Mouse (Mus musculus): ENCODE measurements around the gene D930048N14Rik. TPM values are rescaled to one million over a fixed set of nuclear protein-coding genes. Genes with fewer than 3 reads are reported as not detected.
"Not testable (repeated sequence)": the region's sequence is repeated elsewhere in the genome, so short reads cannot be mapped to it uniquely, and the experiment has no call there.

The D930048N14Rik gene
- total RNA-seq (2021) = under 1 TPM; 0.86 to 0.97 TPM

DNA sequence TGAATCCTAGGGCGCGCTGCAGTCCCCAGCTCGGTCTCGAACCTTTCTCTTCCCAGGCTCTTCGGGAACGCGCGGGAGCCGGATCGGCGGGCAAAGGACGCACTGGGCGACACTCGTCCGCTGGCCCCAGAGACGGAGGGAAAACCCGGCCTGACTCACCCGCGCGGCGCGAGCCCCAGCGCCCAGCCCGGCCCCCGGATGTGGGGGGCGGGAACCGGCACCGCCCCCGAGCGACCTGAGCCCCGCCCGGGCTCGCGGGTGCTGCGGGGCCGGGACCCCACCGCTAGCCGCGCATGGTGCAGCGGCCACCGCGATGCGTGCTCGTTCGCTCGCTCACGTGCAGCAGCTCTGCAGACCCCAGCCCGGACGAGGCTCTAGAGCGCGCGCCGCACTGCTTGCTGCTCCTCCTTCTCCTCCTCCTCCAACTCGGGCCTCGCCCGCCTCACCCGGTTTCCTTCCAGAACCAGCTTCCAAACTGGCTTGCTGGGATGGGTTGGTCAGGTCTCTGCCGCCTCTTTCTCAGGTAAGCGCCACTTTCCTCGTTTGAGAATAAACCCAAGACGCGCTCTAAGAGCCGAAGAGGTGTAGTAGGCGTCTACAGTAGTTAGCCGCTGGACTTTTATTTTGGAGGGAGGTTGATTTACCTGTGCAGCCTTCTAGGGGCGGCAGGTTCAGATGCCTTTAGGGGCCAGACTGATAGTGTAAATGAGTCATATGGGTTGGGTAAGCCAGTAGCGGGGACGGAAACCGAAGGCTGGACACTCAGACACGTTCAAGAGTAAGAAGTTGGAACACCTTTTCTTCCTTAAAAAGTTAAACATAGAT, at the start of gene D930048N14Rik, which contains the start of gene N4bp3:
Gene D930048N14Rik (plus strand): TSS at position 264 of the 825 bp plus-strand sequence.
Gene N4bp3 (minus strand): TSS at position 152 of the 825 bp plus-strand sequence.
- intact Hi-C loops (cut with DNase I) = no loop called here
- DNase-seq (ENCODE audit: extremely low spot score in 1 of 2, low spot score in 2 of 2) = peak in 1 of 2 experiments; percentile 83

DNA sequence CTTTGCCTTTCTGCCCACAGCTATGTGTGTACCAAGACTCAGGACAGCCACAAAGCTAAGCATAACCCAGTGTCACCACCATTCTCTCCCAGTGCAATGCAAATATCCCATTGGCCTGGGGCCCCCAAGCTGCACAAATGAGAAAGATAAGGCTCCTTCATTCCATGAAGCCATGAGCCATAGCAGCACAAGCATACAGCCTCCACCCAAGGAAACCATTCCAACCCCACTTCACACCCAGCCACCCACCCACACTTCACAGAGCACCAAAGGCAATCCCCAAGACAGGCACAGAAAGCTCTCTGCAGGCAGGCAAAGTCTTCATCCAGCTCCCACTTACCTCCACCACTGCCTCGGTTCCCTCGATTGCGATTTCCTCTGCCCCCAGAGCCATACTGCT, 48.5 kb upstream of the D930048N14Rik start:
- no peak for DNase-seq (ENCODE audit: extremely low spot score in 1 of 2, low spot score in 2 of 2)
- intact Hi-C loops (cut with DNase I) = no loop called here

DNA sequence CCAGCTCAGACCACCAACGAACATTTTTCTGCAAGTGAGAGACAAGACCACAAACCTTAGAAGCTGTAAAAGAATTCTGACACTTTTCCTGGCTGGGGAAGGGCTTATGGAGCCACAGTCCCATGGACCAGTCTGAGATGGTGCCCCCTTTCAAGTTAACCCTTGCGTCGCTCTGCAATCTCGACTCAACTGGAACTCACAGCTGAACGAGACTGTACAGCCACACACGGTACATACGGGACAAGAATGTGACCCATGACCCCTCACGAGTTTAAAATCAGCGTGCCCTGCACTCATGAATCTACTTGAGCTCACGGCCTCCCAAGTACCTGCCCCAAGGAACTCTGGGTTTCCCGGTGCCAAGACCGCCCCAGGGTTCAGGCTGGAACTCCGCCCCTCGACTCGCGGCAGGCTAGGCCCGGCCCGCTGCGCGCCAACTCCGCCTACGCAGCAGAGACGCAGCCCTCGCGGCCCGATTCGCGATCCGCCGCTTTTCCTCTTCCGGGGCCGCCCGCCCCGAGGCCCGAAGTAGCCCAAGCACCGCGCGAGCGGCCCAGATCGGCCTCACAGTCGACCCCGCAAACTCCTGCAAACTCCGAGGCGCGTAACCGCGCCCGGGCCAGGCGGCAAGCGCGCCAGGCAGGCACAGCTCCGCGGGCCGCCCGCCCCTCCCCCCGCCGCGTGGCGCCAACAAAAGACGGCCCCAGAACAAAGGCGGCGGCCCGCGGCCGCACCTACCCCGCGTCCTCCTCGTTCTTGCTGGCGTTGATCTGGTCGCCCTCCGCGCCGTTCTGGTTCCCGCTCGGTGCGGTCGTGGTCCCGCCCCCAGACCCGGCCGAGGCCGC, 44.9 kb upstream of the D930048N14Rik start:
- intact Hi-C loops (cut with DNase I) = no loop called here
- peak; percentile 76 to 93 for DNase-seq (ENCODE audit: extremely low spot score in 1 of 2, low spot score in 2 of 2)

DNA sequence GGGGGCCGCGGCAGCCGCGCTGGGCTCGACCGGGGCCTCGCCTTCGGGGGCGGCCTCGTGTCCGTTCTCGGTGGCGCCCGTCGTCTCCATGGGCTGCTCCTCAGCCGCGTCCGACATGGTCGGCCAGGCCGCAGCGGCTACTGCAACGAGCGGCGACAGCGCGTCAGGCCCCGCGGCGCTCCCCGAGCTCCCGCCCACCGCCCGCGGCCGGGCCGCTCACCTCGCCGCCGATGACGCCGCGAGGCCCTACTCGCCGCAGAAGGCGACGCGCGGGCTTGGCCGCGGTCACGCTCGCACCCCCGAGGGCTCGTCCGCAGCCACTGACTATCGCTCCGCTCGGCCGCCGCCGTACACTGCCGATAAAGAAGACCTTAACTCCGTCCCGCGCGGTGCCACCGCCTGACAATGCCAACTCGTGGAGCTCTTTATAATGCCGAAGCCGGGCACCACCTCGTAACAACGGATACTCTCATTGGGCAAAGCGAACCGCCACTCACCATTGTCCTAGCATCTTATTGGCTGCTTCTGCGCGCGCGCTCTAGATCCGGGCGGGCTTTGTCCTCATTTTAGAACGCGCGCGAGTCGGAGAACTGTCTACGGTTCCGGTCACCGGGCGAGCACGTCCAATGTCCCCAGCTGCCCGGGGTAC, 44.2 kb upstream of the D930048N14Rik start, which contains the start of gene Hnrnpab:
Gene Hnrnpab (minus strand): TSS at position 401 of the 649 bp plus-strand sequence.
- intact Hi-C loops (cut with DNase I) = no loop called here

DNA sequence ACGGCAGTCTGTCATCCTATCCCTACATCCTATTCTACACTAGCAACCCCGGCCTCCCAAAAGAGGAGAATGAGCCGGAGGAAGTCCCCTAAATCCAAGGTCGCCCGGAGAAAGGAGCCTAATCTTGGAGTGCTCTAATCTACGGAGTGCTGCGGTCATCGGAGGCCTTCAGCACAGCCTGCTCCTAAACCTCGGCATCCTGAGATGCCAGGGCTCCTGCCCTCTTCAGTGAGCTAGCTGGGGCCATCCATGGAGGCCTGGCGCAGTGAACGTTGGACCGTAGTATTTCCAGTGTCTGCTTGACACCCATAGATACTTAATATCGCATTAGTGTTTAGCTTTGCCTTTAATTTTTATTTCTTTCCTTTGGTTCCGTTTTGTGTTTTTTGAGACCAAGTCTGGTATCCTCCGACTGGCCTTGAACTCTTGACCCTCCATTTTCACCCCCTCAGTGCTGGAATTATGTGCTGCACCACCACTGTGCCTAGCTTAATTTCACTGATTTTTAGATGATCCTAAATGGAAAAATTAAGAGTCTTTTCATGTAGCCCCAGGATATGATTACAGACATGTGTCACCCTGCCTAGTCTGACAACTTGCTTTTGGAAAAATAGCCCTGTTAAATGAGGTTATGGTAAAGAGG, 43.5 kb upstream of the D930048N14Rik start:
- DNase-seq (ENCODE audit: extremely low spot score in 1 of 2, low spot score in 2 of 2) = no peak
- intact Hi-C loops (cut with DNase I) = no loop called here

More for the DNA sequence above, 44.2 kb upstream of the D930048N14Rik start, which contains the start of gene Hnrnpab:
- DNase-seq (ENCODE audit: extremely low spot score in 1 of 2, low spot score in 2 of 2) = peak; percentile 97 to 99

DNA sequence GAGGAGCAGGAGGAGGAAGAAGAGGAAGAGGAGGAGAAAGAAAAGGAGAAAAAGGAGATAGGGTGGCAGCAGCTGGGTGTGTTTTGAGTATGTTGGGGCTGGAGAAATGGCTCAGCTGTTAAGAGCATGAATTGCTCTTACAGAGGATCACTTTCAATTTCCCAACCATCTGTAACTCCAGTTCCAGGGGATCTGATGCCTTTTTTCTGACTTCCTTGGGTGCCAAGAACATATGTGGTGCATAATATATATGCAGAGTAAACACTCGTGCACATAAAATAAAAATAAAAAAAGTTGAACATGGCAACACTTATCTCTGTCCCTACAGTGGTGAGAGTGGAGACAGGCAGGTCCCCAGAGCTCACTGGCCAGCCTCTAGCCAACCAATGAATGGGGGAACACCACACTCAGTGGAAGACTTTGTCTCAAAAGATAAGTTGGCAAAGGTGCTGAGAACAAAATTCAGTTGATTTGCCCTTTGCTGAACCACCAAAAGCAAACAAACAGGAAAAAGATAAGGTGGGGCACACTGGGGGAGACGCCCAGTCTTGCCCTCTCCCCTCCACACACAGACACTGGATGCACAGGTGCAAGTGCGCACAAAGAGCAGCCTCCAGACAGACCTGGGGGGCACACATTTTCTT, 41.4 kb upstream of the D930048N14Rik start:
- intact Hi-C loops (cut with DNase I) = no loop called here
- no peak for DNase-seq (ENCODE audit: extremely low spot score in 1 of 2, low spot score in 2 of 2)

DNA sequence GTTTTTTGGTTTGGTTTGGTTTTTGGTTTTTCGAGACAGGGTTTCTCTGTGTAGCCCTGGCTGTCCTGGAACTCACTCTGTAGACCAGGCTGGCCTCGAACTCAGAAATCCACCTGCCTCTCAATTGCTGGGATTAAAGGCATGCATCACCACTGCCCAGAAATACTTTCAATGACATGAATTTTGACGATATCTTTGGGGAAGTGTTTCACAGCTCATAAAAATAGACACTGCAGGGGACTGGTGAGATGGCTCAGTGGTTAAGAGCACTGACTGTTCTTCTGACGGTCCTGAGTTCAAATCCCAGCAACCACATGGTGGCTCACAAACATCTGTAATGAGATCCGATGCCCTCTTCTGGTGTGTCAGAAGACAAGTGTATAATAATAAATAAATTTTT, 40.8 kb upstream of the D930048N14Rik start:
- intact Hi-C loops (cut with DNase I); DNase-seq (ENCODE audit: extremely low spot score in 1 of 2, low spot score in 2 of 2): not testable (repeated sequence)

DNA sequence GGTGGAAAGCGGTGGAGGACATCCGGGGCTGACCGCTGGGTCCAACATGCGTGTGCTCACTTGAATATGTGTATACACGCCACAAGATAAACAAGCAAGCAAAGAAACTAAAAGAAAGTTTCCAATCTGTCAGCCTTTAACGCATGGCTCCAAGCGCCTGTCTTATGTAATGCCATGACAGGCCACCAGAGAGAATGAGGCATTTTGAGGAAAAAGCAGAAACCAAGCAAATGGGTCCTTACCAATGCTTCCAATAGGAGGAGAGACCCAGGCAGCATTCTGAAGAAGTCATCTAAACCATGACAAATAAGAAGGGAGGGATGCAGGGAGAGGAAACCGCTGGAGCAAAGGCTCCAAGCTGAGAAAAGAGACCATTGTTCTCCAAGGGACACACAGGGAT, 36.5 kb upstream of the D930048N14Rik start:
- intact Hi-C loops (cut with DNase I) = no loop called here
- no peak for DNase-seq (ENCODE audit: extremely low spot score in 1 of 2, low spot score in 2 of 2)

DNA sequence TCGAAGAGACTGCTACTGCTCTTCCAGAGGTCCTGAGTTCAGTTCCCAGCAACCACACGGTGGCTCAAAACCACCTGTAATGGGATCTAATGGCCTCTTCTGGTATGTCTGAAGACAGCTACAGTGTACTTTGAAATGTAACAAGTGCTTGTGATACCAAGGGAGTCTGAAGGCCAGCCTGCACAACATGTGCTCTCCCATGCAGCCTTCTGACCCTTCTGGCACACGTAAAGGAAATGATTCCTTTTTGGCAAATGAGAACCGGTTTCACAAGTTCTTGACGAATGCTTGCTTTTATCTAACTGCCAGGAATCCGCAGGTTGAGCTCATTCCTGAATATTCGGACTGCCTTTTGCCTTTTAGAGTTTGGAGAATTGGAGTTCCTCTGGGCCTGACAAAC, 35.6 kb upstream of the D930048N14Rik start:
- DNase-seq (ENCODE audit: extremely low spot score in 1 of 2, low spot score in 2 of 2) = no peak
- intact Hi-C loops (cut with DNase I) = no loop called here

DNA sequence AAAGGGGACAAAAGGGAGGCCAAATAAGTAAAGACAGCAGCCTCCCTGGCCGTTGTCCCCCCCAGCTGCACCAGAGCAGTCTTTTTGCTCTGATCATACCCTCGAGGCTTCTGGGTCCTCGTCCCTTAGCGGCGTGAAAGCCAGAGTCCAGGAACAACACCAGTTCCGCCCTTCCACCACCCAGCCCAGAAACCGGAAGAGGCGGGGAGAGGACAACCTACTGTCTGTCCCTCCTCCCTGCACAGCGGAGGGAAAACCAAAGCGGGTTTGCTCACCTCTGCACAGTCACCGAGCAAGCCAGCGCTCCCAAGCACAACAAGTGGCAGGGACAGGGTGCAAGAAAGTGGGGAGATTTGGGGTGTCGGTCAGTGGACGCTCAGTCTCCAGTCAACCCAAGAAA, 35.2 kb upstream of the D930048N14Rik start:
- peak in 1 of 2 experiments; percentile 82 for DNase-seq (ENCODE audit: extremely low spot score in 1 of 2, low spot score in 2 of 2)
- intact Hi-C loops (cut with DNase I) = no loop called here

DNA sequence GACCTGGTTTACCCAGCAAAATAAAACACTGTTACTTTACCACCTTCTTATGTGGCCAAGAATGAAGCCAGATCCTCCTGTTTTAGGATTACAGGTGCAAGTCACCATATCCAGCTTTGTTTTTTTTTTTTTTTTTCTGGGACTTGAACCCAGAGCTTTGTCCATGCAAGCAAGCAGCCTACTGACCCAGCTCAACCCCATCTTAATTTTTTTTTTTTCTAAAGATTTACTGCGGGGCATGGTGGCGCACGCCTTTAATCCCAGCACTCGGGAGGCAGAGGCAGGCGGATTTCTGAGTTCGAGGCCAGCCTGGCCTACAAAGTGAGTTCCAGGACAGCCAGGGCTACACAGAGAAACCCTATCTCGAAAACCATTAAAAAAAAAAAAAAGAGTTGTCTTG, 34.6 kb upstream of the D930048N14Rik start:
- intact Hi-C loops (cut with DNase I); DNase-seq (ENCODE audit: extremely low spot score in 1 of 2, low spot score in 2 of 2): not testable (repeated sequence)

DNA sequence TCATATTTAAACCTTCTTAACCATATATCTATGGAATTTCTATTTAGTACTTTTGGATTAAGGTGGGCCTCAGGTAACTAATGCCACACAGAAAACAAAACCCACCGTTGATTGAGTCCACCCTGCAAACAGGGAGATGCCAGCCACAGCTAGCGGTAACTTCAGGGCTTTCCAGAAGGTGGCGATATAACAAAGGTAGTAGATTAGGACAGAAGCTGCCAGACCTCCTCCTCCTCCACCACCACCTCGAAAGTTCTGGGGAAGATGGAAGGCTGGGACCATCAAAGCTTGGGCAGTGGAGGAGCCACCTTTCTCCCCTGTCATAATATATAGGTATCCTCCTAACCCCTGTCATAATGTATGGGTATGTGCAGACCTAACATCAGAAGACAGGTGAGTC, 33.1 kb upstream of the D930048N14Rik start:
- intact Hi-C loops (cut with DNase I) = loop anchor here (2.0 kb wide), 1 partner anchor 63 kb away; no protein-coding TSS in a partner anchor
- peak; percentile 64 to 77 for DNase-seq (ENCODE audit: extremely low spot score in 1 of 2, low spot score in 2 of 2)

DNA sequence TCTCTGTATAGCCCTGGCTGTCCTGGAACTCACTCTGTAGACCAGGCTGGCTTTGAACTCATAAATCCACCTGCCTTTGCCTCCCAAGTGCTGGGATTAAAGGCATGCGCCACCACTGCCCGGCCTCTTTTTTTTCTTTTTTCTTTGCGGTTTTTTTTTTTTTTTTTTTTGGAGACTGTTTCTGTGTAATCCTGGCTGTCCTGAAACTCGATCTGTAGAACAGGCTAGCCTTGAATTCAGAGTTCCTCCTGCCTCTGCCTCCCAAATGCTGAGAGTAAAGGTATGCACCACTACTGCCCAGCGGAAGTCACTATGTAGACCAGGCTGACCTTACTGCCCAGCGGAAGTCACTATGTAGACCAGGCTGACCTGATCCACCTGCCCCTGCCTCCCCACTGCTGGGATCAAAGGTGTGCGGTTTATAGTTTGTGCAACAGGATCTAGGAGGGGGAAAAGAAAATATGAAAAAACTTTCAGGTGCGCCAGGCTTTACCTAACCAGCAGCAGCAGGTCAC, 31.8 kb upstream of the D930048N14Rik start:
- intact Hi-C loops (cut with DNase I) = loop anchor here (2.0 kb wide), 1 partner anchor 62 kb away; no protein-coding TSS in a partner anchor
- DNase-seq (ENCODE audit: extremely low spot score in 1 of 2, low spot score in 2 of 2) = no peak

DNA sequence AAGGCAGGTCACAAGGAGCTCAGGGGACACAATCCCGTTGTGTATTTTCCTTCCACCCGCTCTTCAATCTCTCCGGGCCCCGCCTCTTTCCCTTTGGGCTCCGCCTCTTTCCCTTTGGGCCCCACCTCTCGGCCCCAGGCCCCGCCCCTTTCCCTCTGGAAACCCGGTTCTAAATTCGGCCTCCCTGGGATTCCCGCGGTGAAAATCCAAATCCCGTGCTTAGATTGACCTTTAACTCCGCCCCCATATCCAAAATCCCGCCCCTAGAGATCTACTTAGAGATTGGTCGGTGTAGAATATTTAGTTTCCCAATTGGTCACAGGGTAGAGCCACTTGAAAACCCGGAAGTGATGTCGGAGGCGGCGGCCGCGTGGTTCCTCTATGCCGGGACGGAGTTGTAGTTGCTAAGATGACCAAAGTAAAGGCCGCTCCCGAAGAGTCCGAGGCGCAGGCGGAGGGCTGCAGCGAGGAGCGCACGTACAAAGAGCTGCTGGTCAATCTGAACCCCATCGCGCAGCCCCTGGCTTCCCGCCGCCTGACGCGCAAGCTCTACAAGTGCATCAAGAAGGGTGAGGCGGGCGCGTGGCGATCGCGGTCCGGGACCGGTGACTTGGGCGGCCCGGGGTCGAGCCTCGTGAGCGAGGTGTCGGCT, 31.2 kb upstream of the D930048N14Rik start, which contains the start of gene Nhp2:
Gene Nhp2 (plus strand): TSS at position 327 of the 652 bp plus-strand sequence.
- intact Hi-C loops (cut with DNase I) = loop anchor here (2.0 kb wide), 1 partner anchor 61 kb away; no protein-coding TSS in a partner anchor
- peak; percentile 94 to 97 for DNase-seq (ENCODE audit: extremely low spot score in 1 of 2, low spot score in 2 of 2)

DNA sequence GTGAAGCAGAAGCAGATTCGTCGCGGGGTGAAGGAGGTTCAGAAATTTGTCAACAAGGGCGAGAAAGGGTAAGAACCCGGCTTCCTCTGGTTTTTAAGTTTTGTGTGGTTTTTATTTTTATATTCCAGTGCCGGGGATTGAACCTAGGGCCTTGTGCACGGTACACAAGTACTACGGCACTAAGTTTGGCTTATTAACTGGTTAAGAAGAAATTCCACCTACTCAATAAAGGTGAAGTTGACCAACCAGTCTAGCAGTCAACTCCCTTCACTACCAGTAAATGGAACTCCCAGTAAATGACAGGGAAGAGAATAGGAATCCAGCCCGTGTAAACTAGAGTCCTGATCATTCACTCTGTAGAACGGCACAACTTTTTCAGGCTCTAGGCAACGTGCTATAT, 30.7 kb upstream of the D930048N14Rik start:
- no peak for DNase-seq (ENCODE audit: extremely low spot score in 1 of 2, low spot score in 2 of 2)
- intact Hi-C loops (cut with DNase I) = no loop called here

DNA sequence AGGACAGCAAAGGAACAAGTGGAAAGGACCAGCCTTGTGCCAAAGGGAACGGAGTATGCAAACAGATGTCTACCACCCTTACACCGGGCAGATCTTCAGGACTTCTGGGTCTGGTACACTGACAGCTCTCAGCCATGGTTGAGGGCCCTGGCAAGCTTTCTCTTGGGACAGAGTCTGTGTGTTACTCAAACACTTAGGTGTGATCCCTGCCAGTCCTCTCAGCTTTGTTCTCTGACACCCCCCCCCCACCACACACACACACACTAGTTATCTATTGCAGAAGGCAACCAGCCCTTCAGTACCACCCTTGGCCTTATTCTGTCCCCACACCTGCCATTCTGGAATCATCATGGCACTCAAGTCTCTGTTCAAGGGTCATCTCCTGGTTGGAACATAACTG, 29.0 kb upstream of the D930048N14Rik start:
- intact Hi-C loops (cut with DNase I) = no loop called here
- no peak for DNase-seq (ENCODE audit: extremely low spot score in 1 of 2, low spot score in 2 of 2)

DNA sequence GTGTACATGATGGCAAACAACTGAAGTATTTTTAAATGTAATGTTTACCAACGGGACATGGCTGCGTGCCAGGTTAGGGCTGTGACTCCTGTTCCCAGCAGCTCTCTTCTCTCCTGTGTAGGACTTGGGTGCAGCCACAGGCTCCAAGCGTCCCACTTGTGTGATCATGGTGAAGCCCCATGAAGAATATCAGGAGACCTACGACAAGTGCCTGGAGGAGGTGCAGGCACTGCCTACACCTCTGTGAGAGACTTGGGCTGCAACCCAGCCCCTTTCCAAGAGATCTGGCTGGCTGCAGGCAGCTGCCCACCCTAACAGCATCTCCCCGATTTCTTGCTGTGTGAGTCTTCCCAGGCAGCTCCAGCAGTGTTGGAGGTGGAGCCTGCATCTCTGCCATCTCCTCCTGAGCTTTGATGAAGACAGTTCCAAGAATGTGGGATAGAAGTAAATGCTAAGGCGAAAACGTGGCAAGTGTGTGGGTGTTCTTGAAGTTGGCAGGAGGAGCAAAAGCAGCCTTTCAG, 27.7 kb upstream of the D930048N14Rik start:
- peak; percentile 60 to 67 for DNase-seq (ENCODE audit: extremely low spot score in 1 of 2, low spot score in 2 of 2)
- intact Hi-C loops (cut with DNase I) = no loop called here

All from left cerebral cortex, postnatal 10 days (tissue).